Mouse (Mus musculus) liver, postnatal 0 days (tissue): ENCODE measurements around the gene Wdfy1.

ENCODE experiments used
- CTCF ChIP-seq: sonication (generic); IDR thresholded peaks from 2 replicates; pipeline ENCODE4 v1.5.1; 2016; ENCODE audit warnings: antibody characterized with exemption, low read depth
- EP300 ChIP-seq: IDR thresholded peaks from 2 replicates; pipeline ENCODE4 v1.6.1; 2016; ENCODE audit warnings: antibody characterized with exemption, low read depth, mild to moderate bottlenecking

DNA sequence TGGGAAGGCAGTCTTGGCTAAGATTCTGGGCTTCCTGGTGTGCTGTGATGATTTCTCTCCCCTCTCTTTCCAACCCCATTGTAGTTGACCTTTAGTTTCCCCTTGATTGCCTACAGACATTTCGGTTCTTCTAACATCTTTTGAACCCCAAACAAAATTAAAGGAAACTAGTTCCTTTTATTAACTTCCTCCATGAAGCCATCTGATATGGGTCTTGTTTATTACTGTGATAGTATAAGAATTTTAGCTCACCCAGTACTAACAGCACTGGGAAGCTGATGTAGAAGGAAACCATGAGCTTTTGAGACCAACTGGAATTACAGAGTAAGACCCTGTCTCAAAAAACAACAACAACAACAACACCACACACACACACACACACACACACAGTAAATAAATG, 7.7 kb downstream of the Wdfy1 start:
- TF ChIP-seq CTCF: no peak
- no peak for TF ChIP-seq EP300
